Mouse (Mus musculus) ES-Bruce4 (cell line): Measurements from ENCODE around the gene Gm11077.

ENCODE experiments used
- CTCF ChIP-seq: IDR thresholded peaks from one replicate; pipeline ENCODE4 v1.8.1; 2011; ENCODE audit warnings: low read depth, low read length
- POLR2A ChIP-seq: IDR thresholded peaks from one replicate; pipeline ENCODE4 v1.8.1; 2011; ENCODE audit warnings: low read length; ENCODE audit not compliant: insufficient read depth

DNA sequence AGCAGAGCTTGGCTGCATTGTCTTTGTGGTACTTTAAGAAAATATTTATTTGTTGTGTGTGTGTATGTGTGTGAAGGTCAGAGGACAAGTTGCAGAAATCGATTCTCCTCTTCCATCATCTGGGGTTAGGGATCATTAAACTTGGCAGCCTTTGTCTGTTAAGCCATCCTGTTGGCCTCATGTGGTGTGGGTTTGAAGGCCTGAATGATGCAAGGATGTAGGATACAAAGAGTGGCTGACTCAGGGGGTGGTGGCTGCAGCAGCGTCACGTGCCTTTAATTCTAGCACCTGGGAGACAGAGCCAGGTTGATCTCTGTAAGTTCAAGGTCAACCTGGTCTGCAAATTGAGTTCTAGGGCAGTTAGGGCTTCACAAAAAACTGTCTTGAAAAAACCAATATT is 16.5 kb downstream of the Gm11077 start:
- TF ChIP-seq CTCF (no peak), POLR2A (no peak)
